In the genomic region with DNA sequence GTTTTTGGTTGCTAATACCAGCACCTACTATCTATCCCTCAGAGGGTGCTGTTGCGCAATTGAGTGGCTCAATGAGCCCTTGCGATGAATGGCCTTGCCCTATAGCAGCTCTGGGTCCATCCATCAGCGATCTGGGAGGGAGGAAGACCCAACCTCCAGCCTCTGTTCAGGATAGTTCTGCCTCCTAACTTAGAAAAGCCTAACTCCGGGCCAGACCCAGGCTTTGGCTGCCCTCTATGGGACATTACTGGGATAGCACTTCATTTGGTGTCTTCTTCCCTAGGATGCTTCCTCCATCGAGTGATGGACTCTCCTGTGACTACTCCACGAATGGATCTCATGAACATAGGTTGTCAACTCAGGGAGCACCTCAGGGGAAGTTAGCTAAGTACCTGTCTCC, we compare ENCODE assay signal across 9 mouse cellular contexts. TPM values are rescaled to one million over a fixed set of nuclear protein-coding genes. Genes with fewer than 3 reads are reported as not detected.
A peak's percentile ranks its signal among the peaks of the same experiment; 100 is the strongest.
DNase-seq lines count a peak whose midpoint lies in the region; TF ChIP-seq lines count a peak whose summit lies in the region.
"Had no signal": no experiment of that assay in that cellular context is flagged by ENCODE, and none has a peak within 500 bp of the region (broad histone marks: within the 10 kb centered on the region; RNA-seq: fewer than 3 reads in every experiment).

No protein-coding gene starts in this region.

- DNase-seq in A20 (ENCODE audit: low read depth, low spot score), result peak; percentile 41
- DNase-seq in WW6 (ENCODE audit: low read depth, low spot score), result peak; percentile 42
- DNase-seq in cerebellum, postnatal 4 days (ENCODE audit: low spot score in 2 of 2), result peak; percentile 65 to 85
- DNase-seq in gastrocnemius, postnatal 25 days, result peak; percentile 16
- DNase-seq in kidney, postnatal 4 days, result peak; percentile 73
- DNase-seq in lung, adult 2 months, result peak; percentile 38
- peak; percentile 16 for DNase-seq in retina, adult 2 months (ENCODE audit: low read depth, low spot score)
- peak; percentile 38 for DNase-seq in yolk sac, embryonic 10.5 days (ENCODE audit: low spot score)

- no peak overlapping the region for H3K4me3 ChIP-seq in lung, adult 2 months (replicated peaks; ENCODE audit: extremely low read depth, low read depth, low read length)
- H3K4me3 ChIP-seq: heart, embryonic 13.5 days had no signal

- TF ChIP-seq POLR2A in lung, adult 2 months (IDR thresholded peaks at IDR 0.05; ENCODE audit: borderline replicate concordance, extremely low read depth, low read depth, low read length), result no peak

- WGBS in lung, adult 2 months, result 11% methylated on average over 6 of the region's 6 CpGs

- TF ChIP-seq CTCF in lung, adult 2 months (IDR thresholded peaks at IDR 0.05; ENCODE audit: insufficient read depth, low read length), result peak; percentile 73

- no peaks in the 10 kb centered on the region for H3K4me1 ChIP-seq in lung, adult 2 months (ENCODE audit: control insufficient read depth, insufficient read depth, low read length)

RNA-seq across cellular contexts. Expression of a gene that starts 29.8 kb away (rescaled TPM):
- total RNA-seq in gastrocnemius, postnatal 25 days (2021), result 1 to 10 TPM; 4.4 to 4.7 TPM
- polyA plus RNA-seq in lung, adult 2 months (2012; rRNA removed), result 0.24 and 0.36 TPM in 2 replicates

Comparison
In these comparisons a context has a peak if more than half of its experiments do, and no peak if none do; other contexts are left out.
1. DNase-seq: peak in every context shown above with its lines; median percentile 75 in cerebellum, postnatal 4 days; 73 in kidney, postnatal 4 days; 42 in WW6; 41 in A20; 38 in lung, adult 2 months; 38 in yolk sac, embryonic 10.5 days; 16 in gastrocnemius, postnatal 25 days; 16 in retina, adult 2 months.